Mouse (Mus musculus): ENCODE results near the gene Phactr1. TPM values are rescaled to one million over a fixed set of nuclear protein-coding genes. Genes with fewer than 3 reads are reported as not detected.

Phactr1 gene
- polyA plus RNA-seq, 1 experiment, result not detected

DNA sequence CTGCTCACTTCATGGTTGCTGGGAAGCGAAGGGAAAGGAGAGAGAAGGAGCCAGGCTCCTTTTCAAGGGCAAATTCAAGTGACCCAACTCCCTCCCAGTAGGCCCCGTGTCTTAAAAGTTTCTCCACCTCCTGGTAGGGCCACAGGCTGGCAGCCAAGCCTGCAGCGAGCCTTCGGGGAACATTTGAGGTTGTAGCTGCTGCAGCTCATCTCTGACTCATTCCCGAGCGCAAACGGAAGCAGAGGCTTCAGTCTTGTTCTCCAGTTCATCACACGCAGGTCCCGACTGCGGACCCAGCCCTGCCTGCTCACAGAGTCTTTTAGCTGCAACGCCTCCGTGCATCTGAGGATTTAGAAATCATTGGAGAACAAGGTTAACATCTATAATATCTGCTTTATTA, 226.6 kb downstream of the Phactr1 start:
- Histone ChIP-seq H3K36me3 (ENCODE audit: control insufficient read depth, insufficient read depth) (no peaks in the 10 kb centered on the region), H3ac (ENCODE audit: control insufficient read depth, insufficient read length) (no peak overlapping the region)
- TF ChIP-seq SRF (IDR thresholded peaks at IDR 0.05; ENCODE audit: control insufficient read depth, insufficient read length, low read depth) (no peak), TCF12 (IDR thresholded peaks at IDR 0.05; ENCODE audit: insufficient read depth, poor library complexity, severe bottlenecking) (no peak), CEBPB (IDR thresholded peaks at IDR 0.05; ENCODE audit: insufficient read depth, poor library complexity, severe bottlenecking) (no peak), TCF3 (IDR thresholded peaks at IDR 0.05; ENCODE audit: insufficient read length, low read depth) (no peak), REST (IDR thresholded peaks at IDR 0.05; ENCODE audit: insufficient read depth, insufficient read length) (no peak), E2F4 (IDR thresholded peaks at IDR 0.05; ENCODE audit: insufficient read depth) (no peak), POLR2AphosphoS2 (IDR thresholded peaks at IDR 0.05; ENCODE audit: insufficient read length, low read depth) (no peak), POLR2A (IDR thresholded peaks at IDR 0.05; ENCODE audit: insufficient read length, low read depth) (no peak), MYOD1 (IDR thresholded peaks at IDR 0.05; ENCODE audit: control insufficient read depth in 1 of 3, insufficient read length in 2 of 3, low read depth in 2 of 3) (no peak), USF1 (IDR thresholded peaks at IDR 0.05; ENCODE audit: low read depth) (no peak), MYOG (IDR thresholded peaks at IDR 0.05; ENCODE audit: control insufficient read depth in 1 of 3, insufficient read depth in 1 of 3, insufficient read length in 2 of 3, low read depth in 2 of 3) (no peak), MAX (IDR thresholded peaks at IDR 0.05; ENCODE audit: low read depth) (no peak)

DNA sequence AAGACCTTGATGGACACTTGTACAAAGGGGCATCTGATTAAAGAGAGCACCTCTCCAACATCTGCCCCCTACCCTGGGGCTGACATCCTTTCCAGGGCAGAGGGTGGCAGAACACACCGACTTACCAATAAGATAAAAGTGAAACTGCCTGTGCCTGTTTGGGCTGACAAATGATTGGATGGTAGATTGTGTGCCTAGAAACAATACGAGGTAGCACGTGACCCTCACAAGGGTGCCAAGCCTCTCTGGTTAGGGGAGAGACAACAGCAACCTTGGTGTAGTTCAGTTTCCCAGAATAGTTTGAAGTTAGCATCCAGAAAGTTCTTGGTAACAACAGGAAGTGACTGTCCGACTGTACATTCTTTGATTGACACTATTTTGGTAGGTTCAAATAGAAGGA, 234.7 kb downstream of the Phactr1 start:
- Histone ChIP-seq H3K4me3 (no peak overlapping the region), H3K4me2 (ENCODE audit: low read depth) (no peak overlapping the region), H3K27me3 (ENCODE audit: control insufficient read depth, insufficient read depth, insufficient read length) (peaks cover 11% of the 10 kb centered on the region), H3K36me3 (ENCODE audit: control insufficient read depth, insufficient read depth) (no peaks in the 10 kb centered on the region), H3ac (ENCODE audit: control insufficient read depth, insufficient read length) (no peak overlapping the region), H3K79me2 (ENCODE audit: control insufficient read depth, insufficient read depth) (no peaks in the 10 kb centered on the region)
- no peak for TF ChIP-seq TCF3 (IDR thresholded peaks at IDR 0.05; ENCODE audit: insufficient read length, low read depth)
- TF ChIP-seq MYOG (IDR thresholded peaks at IDR 0.05; ENCODE audit: control insufficient read depth in 1 of 3, insufficient read depth in 1 of 3, insufficient read length in 2 of 3, low read depth in 2 of 3), result no peak
- no peak for TF ChIP-seq POLR2A (IDR thresholded peaks at IDR 0.05; ENCODE audit: insufficient read length, low read depth)
- TF ChIP-seq USF1 (IDR thresholded peaks at IDR 0.05; ENCODE audit: low read depth), result no peak
- TF ChIP-seq REST (IDR thresholded peaks at IDR 0.05; ENCODE audit: insufficient read depth, insufficient read length), result no peak
- TF ChIP-seq E2F4 (IDR thresholded peaks at IDR 0.05; ENCODE audit: insufficient read depth), result no peak
- no peak for TF ChIP-seq SRF (IDR thresholded peaks at IDR 0.05; ENCODE audit: control insufficient read depth, insufficient read length, low read depth)
- no peak for TF ChIP-seq CEBPB (IDR thresholded peaks at IDR 0.05; ENCODE audit: insufficient read depth, poor library complexity, severe bottlenecking)

More for the DNA sequence above, 226.6 kb downstream of the Phactr1 start:
- Histone ChIP-seq H3K27me3 (ENCODE audit: control insufficient read depth, insufficient read depth, insufficient read length) (no peaks in the 10 kb centered on the region), H3K4me3 (no peak overlapping the region), H3K4me2 (ENCODE audit: low read depth) (no peak overlapping the region), H3K79me2 (ENCODE audit: control insufficient read depth, insufficient read depth) (no peaks in the 10 kb centered on the region)

DNA sequence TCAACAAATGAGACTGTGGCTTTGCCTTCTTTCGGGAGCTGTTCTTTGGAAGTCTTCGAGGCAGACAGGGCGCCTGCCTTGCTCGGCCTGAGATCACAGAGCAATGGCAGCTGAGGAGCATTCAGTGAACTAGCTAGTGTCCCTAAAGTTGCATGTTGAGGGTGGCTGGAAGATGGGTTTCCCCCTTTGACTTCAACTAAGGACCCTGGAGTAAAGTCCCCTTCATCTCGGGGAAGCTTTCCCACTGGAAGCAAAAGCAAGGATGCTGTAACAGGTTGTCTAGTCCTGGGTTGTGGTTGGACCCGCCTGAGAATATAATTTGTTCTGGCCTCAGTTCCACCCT, 235.4 kb downstream of the Phactr1 start:
- TF ChIP-seq POLR2A (IDR thresholded peaks at IDR 0.05; ENCODE audit: insufficient read length, low read depth) (no peak), POLR2AphosphoS2 (IDR thresholded peaks at IDR 0.05; ENCODE audit: insufficient read length, low read depth) (no peak), SRF (IDR thresholded peaks at IDR 0.05; ENCODE audit: control insufficient read depth, insufficient read length, low read depth) (no peak), TCF3 (IDR thresholded peaks at IDR 0.05; ENCODE audit: insufficient read length, low read depth) (no peak), USF1 (IDR thresholded peaks at IDR 0.05; ENCODE audit: low read depth) (no peak), MYOD1 (IDR thresholded peaks at IDR 0.05; ENCODE audit: control insufficient read depth in 1 of 3, insufficient read length in 2 of 3, low read depth in 2 of 3) (no peak), E2F4 (IDR thresholded peaks at IDR 0.05; ENCODE audit: insufficient read depth) (no peak), CEBPB (IDR thresholded peaks at IDR 0.05; ENCODE audit: insufficient read depth, poor library complexity, severe bottlenecking) (no peak), TCF12 (IDR thresholded peaks at IDR 0.05; ENCODE audit: insufficient read depth, poor library complexity, severe bottlenecking) (no peak), MAX (IDR thresholded peaks at IDR 0.05; ENCODE audit: low read depth) (no peak), REST (IDR thresholded peaks at IDR 0.05; ENCODE audit: insufficient read depth, insufficient read length) (no peak), MYOG (IDR thresholded peaks at IDR 0.05; ENCODE audit: control insufficient read depth in 1 of 3, insufficient read depth in 1 of 3, insufficient read length in 2 of 3, low read depth in 2 of 3) (no peak)
- no peaks in the 10 kb centered on the region for H3K79me2 ChIP-seq (ENCODE audit: control insufficient read depth, insufficient read depth)
- H3K4me2 ChIP-seq (ENCODE audit: low read depth), result no peak overlapping the region
- H3K36me3 ChIP-seq (ENCODE audit: control insufficient read depth, insufficient read depth), result no peaks in the 10 kb centered on the region
- H3K4me3 ChIP-seq, result no peak overlapping the region
- no peak overlapping the region for H3ac ChIP-seq (ENCODE audit: control insufficient read depth, insufficient read length)
- peaks cover 11% of the 10 kb centered on the region for H3K27me3 ChIP-seq (ENCODE audit: control insufficient read depth, insufficient read depth, insufficient read length)

DNA sequence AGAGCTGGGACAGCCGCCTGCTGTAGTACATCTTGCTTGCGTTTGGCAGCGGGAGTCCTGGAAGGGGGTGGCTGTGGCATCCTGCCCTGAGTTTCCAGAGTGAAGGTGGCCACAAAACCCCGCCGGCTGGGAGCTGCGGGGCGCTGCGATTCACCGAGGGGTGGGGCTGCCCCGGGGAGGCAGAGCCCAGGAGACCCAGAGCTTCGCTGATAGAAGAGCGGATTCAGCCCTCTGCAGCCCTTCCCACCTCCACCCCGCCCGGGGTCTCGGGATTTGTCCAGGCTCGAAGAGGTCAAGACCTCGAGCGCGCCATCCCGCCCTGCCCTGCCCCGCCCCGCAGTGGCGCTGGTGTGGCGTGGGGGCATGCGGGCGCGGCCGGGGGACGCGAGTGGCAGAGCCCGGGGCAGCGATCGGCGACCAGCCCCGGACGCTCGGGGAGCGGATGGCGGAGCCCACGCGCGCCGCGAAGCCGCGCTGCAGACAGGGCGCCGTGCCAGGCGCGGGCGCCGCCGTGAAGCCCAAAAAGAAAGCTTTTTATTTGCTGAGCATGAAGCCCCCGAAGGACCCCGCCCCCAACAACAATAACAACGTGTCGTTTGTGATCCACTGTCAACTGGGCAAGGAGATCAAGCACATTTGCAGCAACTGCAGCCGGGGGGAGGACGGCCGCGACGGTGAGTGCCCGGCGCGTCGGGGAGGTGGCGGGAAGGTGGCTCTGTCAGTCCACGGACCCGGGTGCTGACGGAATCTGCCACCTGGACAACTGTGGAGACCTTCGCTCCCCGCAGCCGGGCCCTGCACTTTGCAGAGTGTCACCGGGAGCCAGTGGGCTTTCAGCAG, 236.0 kb downstream of the Phactr1 start:
- TF ChIP-seq SRF (IDR thresholded peaks at IDR 0.05; ENCODE audit: control insufficient read depth, insufficient read length, low read depth) (no peak), E2F4 (IDR thresholded peaks at IDR 0.05; ENCODE audit: insufficient read depth) (no peak), TCF12 (IDR thresholded peaks at IDR 0.05; ENCODE audit: insufficient read depth, poor library complexity, severe bottlenecking) (no peak), REST (IDR thresholded peaks at IDR 0.05; ENCODE audit: insufficient read depth, insufficient read length) (no peak), MYOG (IDR thresholded peaks at IDR 0.05; ENCODE audit: control insufficient read depth in 1 of 3, insufficient read depth in 1 of 3, insufficient read length in 2 of 3, low read depth in 2 of 3) (no peak), TCF3 (IDR thresholded peaks at IDR 0.05; ENCODE audit: insufficient read length, low read depth) (no peak), POLR2A (IDR thresholded peaks at IDR 0.05; ENCODE audit: insufficient read length, low read depth) (no peak), MYOD1 (IDR thresholded peaks at IDR 0.05; ENCODE audit: control insufficient read depth in 1 of 3, insufficient read length in 2 of 3, low read depth in 2 of 3) (no peak), MAX (IDR thresholded peaks at IDR 0.05; ENCODE audit: low read depth) (no peak), USF1 (IDR thresholded peaks at IDR 0.05; ENCODE audit: low read depth) (no peak), CEBPB (IDR thresholded peaks at IDR 0.05; ENCODE audit: insufficient read depth, poor library complexity, severe bottlenecking) (no peak), POLR2AphosphoS2 (IDR thresholded peaks at IDR 0.05; ENCODE audit: insufficient read length, low read depth) (no peak)

More for the DNA sequence above, 236.0 kb downstream of the Phactr1 start:
- Histone ChIP-seq H3K27me3 (ENCODE audit: control insufficient read depth, insufficient read depth, insufficient read length) (peaks cover 11% of the 10 kb centered on the region), H3ac (ENCODE audit: control insufficient read depth, insufficient read length) (no peak overlapping the region), H3K4me3 (no peak overlapping the region), H3K4me2 (ENCODE audit: low read depth) (no peak overlapping the region), H3K79me2 (ENCODE audit: control insufficient read depth, insufficient read depth) (no peaks in the 10 kb centered on the region), H3K36me3 (ENCODE audit: control insufficient read depth, insufficient read depth) (no peaks in the 10 kb centered on the region)
